Mouse (Mus musculus): ENCODE results near the gene Ccdc151.

DNA sequence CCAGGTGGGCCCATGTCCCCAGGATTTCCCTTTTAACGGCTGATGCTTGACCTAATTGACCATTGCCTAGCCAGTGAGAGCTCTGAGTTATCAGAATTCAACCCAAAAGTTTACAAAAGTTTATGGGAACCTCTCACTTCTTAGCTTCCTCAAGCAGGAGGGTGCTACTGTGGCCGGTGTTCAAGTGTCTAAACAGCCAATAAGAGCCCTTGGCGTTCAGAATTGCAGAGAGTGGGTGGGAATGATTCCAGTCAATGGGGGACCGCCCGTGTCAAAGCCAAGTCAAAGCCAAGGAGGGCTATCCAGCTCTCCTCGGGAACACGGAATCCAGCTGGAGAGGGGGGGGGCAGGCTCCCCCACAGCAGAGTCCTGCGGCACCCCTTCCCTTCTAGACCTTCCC lies 54.3 kb downstream of the Ccdc151 start:
- TF ChIP-seq USF1 (IDR thresholded peaks at IDR 0.05; ENCODE audit: low read depth) (no peak), POLR2A (IDR thresholded peaks at IDR 0.05; ENCODE audit: insufficient read length, low read depth) (no peak), MYOD1 (IDR thresholded peaks at IDR 0.05; ENCODE audit: control insufficient read depth in 1 of 3, insufficient read length in 2 of 3, low read depth in 2 of 3) (no peak), E2F4 (IDR thresholded peaks at IDR 0.05; ENCODE audit: insufficient read depth) (no peak), CEBPB (IDR thresholded peaks at IDR 0.05; ENCODE audit: insufficient read depth, poor library complexity, severe bottlenecking) (no peak), MYOG (IDR thresholded peaks at IDR 0.05; ENCODE audit: control insufficient read depth in 1 of 3, insufficient read depth in 1 of 3, insufficient read length in 2 of 3, low read depth in 2 of 3) (no peak), TCF12 (IDR thresholded peaks at IDR 0.05; ENCODE audit: insufficient read depth, poor library complexity, severe bottlenecking) (no peak)

Data from myocyte (in vitro differentiated cells).